Mouse (Mus musculus): ENCODE measurements around the gene Ankfy1. TPM values are rescaled to one million over a fixed set of nuclear protein-coding genes. Genes with fewer than 3 reads are reported as not detected.

Ankfy1 gene
- polyA plus RNA-seq, 1 experiment from 2014 or later = 28.1 TPM

DNA sequence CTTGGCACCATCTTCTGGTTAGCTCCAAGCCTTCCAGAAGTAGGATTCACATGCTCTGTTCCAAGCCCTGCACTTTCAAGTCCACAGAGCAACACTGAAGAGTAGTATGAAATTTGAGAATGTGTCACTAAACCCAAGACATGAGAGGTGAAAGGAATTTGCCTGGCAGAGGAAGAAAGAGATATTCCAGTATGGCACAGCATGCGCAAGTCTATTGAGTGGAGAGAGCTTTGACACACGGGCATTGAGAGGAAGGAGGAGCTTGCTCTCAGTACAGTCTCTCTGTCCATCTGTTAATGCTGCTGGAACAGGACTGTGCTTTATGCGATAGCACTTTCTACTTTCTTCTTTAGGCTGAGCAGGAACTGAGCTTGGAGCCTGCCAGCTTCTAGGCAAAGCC, 113.2 kb downstream of the Ankfy1 start:
- no peak overlapping the region for H3K9ac ChIP-seq (ENCODE audit: low read depth, low read length)
- no peaks in the 10 kb centered on the region for H3K9me3 ChIP-seq (ENCODE audit: control insufficient read depth, low read length)
- H3K4me1 ChIP-seq (replicated peaks; ENCODE audit: control insufficient read depth, insufficient read depth, low read length) = no peaks in the 10 kb centered on the region
- H3K4me2 ChIP-seq (replicated peaks; ENCODE audit: low read depth, low read length) = no peak overlapping the region
- DNase-seq (ENCODE audit: low spot score) = no peak
- no peak for ATAC-seq (ENCODE audit: low FRiP score)
- no peak overlapping the region for H3K4me3 ChIP-seq (ENCODE audit: low read depth, low read length)
- no peak overlapping the region for H3K27ac ChIP-seq (ENCODE audit: low read depth, low read length)
- H3K27me3 ChIP-seq (ENCODE audit: control insufficient read depth, insufficient read depth, low read length) = no peaks in the 10 kb centered on the region
- no peaks in the 10 kb centered on the region for H3K36me3 ChIP-seq (ENCODE audit: control insufficient read depth, insufficient read depth, low read length)
- 87% methylated on average over 3 of the region's 3 CpGs for WGBS

DNA sequence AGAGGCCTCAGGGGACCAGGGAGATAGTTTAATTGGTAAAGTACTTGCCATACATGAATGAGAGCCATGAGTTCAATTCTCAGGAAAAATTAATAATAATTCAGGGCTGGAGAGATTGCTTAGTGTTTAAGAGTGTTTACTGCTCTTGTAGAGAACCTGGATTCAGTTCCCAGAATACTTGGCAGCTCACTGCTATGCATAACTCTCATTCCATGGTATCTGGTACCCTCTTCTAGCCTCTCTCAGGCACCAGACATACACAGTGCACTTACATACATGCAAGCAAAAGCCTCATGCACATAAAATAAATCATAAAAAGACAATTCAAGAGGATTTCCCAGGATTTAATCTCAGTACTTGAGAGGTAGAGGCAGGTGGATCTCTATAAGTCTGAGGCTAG, 114.8 kb downstream of the Ankfy1 start:
- H3K27me3 ChIP-seq (ENCODE audit: control insufficient read depth, insufficient read depth, low read length) = no peaks in the 10 kb centered on the region
- no peak overlapping the region for H3K27ac ChIP-seq (ENCODE audit: low read depth, low read length)
- H3K4me2 ChIP-seq (replicated peaks; ENCODE audit: low read depth, low read length) = no peak overlapping the region
- no peak for DNase-seq (ENCODE audit: low spot score)
- no peak overlapping the region for H3K9ac ChIP-seq (ENCODE audit: low read depth, low read length)
- no peaks in the 10 kb centered on the region for H3K9me3 ChIP-seq (ENCODE audit: control insufficient read depth, low read length)
- no peaks in the 10 kb centered on the region for H3K36me3 ChIP-seq (ENCODE audit: control insufficient read depth, insufficient read depth, low read length)
- ATAC-seq (ENCODE audit: low FRiP score) = no peak
- H3K4me1 ChIP-seq (replicated peaks; ENCODE audit: control insufficient read depth, insufficient read depth, low read length) = no peaks in the 10 kb centered on the region
- no peak overlapping the region for H3K4me3 ChIP-seq (ENCODE audit: low read depth, low read length)

DNA sequence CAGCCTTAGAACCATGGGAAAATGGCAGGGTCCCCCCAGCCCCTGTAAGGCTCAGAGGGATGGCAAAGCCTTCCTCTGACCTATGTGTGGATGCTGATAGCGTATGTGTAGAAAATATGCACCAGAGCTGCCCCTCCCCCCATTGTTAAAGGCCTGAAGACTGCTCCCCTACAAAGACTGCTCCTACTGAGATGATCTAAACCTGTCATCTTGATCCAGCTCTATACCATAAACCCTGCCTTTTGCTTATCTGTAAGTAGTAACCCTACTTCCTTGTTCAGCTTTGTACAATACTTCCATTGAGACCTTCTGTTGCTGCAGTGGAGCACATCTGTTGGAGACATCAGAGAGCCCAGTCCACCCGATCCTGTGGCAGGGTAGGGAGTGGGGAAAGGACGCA, 115.4 kb downstream of the Ankfy1 start:
- no peak overlapping the region for H3K9ac ChIP-seq (ENCODE audit: low read depth, low read length)
- H3K9me3 ChIP-seq (ENCODE audit: control insufficient read depth, low read length) = no peaks in the 10 kb centered on the region
- no peaks in the 10 kb centered on the region for H3K4me1 ChIP-seq (replicated peaks; ENCODE audit: control insufficient read depth, insufficient read depth, low read length)
- no peaks in the 10 kb centered on the region for H3K36me3 ChIP-seq (ENCODE audit: control insufficient read depth, insufficient read depth, low read length)
- DNase-seq (ENCODE audit: low spot score) (no peak), ATAC-seq (ENCODE audit: low FRiP score) (no peak)
- no peak overlapping the region for H3K4me3 ChIP-seq (ENCODE audit: low read depth, low read length)
- H3K27ac ChIP-seq (ENCODE audit: low read depth, low read length) = no peak overlapping the region
- 89% methylated on average over 3 of the region's 3 CpGs for WGBS
- H3K4me2 ChIP-seq (replicated peaks; ENCODE audit: low read depth, low read length) = no peak overlapping the region
- H3K27me3 ChIP-seq (ENCODE audit: control insufficient read depth, insufficient read depth, low read length) = no peaks in the 10 kb centered on the region

DNA sequence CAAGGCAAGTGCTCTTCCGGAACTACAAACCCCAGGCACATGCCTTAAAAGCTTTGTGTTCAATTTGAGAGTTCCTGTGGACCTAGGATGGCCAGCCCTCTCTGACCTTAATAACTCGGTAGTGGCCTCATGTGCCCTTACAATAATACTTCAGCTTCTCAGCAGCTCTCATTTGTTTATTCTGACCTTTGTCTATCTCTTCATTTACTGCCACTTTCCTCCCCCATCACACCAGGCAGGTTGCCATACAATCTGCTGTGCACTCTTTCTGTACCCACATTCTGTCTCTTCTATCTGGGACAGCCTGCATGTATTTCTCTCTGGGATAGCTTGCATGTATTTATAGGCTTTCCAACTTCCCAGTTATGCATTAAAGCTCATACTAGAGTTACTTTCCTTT, 116.8 kb downstream of the Ankfy1 start:
- Histone ChIP-seq H3K36me3 (ENCODE audit: control insufficient read depth, insufficient read depth, low read length) (no peaks in the 10 kb centered on the region), H3K27me3 (ENCODE audit: control insufficient read depth, insufficient read depth, low read length) (no peaks in the 10 kb centered on the region), H3K9ac (ENCODE audit: low read depth, low read length) (no peak overlapping the region), H3K4me1 (replicated peaks; ENCODE audit: control insufficient read depth, insufficient read depth, low read length) (no peaks in the 10 kb centered on the region), H3K9me3 (ENCODE audit: control insufficient read depth, low read length) (no peaks in the 10 kb centered on the region), H3K4me3 (ENCODE audit: low read depth, low read length) (no peak overlapping the region), H3K4me2 (replicated peaks; ENCODE audit: low read depth, low read length) (no peak overlapping the region), H3K27ac (ENCODE audit: low read depth, low read length) (no peak overlapping the region)
- DNase-seq (ENCODE audit: low spot score) (no peak), ATAC-seq (ENCODE audit: low FRiP score) (no peak)
- WGBS = 85% methylated on average over 2 of the region's 2 CpGs

DNA sequence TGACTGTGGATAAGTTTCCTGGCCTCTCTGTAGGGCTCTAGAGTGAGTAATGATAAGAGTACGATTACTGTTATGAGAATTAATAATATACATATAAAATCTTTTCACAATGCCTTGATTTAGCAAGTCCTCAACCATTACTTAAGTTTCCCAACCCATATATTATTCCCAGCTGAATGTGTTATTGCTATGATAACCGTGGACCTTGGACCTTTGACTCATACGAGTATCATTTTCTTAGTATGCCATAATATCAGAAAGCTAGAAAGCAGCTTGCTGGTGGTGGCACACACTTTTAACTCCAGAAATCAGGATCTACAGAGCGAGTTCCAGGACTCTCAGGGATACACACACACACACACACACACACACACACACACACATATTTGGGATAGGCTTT, 118.2 kb downstream of the Ankfy1 start:
- DNase-seq (ENCODE audit: low spot score) = no peak
- H3K4me3 ChIP-seq (ENCODE audit: low read depth, low read length) = no peak overlapping the region
- H3K36me3 ChIP-seq (ENCODE audit: control insufficient read depth, insufficient read depth, low read length) = no peaks in the 10 kb centered on the region
- no peak for ATAC-seq (ENCODE audit: low FRiP score)
- no peaks in the 10 kb centered on the region for H3K27me3 ChIP-seq (ENCODE audit: control insufficient read depth, insufficient read depth, low read length)
- H3K9me3 ChIP-seq (ENCODE audit: control insufficient read depth, low read length) = no peaks in the 10 kb centered on the region
- no peak overlapping the region for H3K9ac ChIP-seq (ENCODE audit: low read depth, low read length)
- no peak overlapping the region for H3K27ac ChIP-seq (ENCODE audit: low read depth, low read length)
- no peaks in the 10 kb centered on the region for H3K4me1 ChIP-seq (replicated peaks; ENCODE audit: control insufficient read depth, insufficient read depth, low read length)
- no peak overlapping the region for H3K4me2 ChIP-seq (replicated peaks; ENCODE audit: low read depth, low read length)
- 88% methylated on average over 4 of the region's 4 CpGs for WGBS

DNA sequence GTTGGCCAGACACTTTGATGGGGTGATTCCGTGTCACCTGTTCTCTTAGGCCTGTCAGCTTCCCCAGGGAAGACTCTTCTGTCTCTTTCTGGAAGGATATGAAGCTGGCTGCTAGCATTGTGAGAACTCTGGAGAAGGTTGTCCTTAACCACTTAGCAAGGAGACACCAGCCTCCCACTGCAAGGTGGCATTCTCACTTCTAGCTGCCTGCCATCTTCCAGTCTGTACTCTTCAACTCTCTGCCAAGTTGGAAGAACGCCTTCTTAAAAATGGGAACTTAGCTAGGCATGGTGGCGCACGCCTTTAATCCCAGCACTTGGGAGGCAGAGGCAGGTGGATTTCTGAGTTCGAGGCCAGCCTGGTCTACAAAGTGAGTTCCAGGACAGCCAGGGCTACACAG, 123.9 kb downstream of the Ankfy1 start:
- WGBS = 98% methylated on average over 5 of the region's 5 CpGs
- no peak overlapping the region for H3K4me3 ChIP-seq (ENCODE audit: low read depth, low read length)
- H3K9me3 ChIP-seq (ENCODE audit: control insufficient read depth, low read length) = no peaks in the 10 kb centered on the region
- no peak for DNase-seq (ENCODE audit: low spot score)
- H3K27me3 ChIP-seq (ENCODE audit: control insufficient read depth, insufficient read depth, low read length) = no peaks in the 10 kb centered on the region
- H3K27ac ChIP-seq (ENCODE audit: low read depth, low read length) = no peak overlapping the region
- H3K4me2 ChIP-seq (replicated peaks; ENCODE audit: low read depth, low read length) = no peak overlapping the region
- no peak for ATAC-seq (ENCODE audit: low FRiP score)
- H3K36me3 ChIP-seq (ENCODE audit: control insufficient read depth, insufficient read depth, low read length) = no peaks in the 10 kb centered on the region
- no peaks in the 10 kb centered on the region for H3K4me1 ChIP-seq (replicated peaks; ENCODE audit: control insufficient read depth, insufficient read depth, low read length)
- H3K9ac ChIP-seq (ENCODE audit: low read depth, low read length) = no peak overlapping the region

DNA sequence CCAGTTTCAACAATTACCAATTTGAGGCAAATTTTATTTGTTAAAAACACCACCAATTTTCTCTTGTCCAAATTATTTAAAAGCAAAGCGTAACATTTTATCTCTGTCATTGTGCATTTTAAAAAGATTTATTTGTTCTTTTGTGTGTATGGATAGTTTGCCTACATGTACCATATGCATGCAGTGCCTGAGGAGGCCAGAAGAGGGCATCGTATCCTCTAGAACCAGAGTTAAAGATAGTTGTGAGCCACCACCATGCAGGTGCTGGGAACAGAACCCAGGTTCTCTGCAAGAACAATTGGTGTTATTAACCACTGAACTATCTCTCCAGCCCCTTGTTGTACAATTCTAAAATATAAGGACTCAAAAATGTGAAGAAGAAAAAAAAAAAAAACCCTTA, 124.4 kb downstream of the Ankfy1 start:
- H3K36me3 ChIP-seq (ENCODE audit: control insufficient read depth, insufficient read depth, low read length) = no peaks in the 10 kb centered on the region
- DNase-seq (ENCODE audit: low spot score) (no peak), ATAC-seq (ENCODE audit: low FRiP score) (no peak)
- no peak overlapping the region for H3K4me3 ChIP-seq (ENCODE audit: low read depth, low read length)
- no peak overlapping the region for H3K4me2 ChIP-seq (replicated peaks; ENCODE audit: low read depth, low read length)
- H3K27ac ChIP-seq (ENCODE audit: low read depth, low read length) = no peak overlapping the region
- WGBS = 77% methylated on average over 2 of the region's 2 CpGs
- H3K27me3 ChIP-seq (ENCODE audit: control insufficient read depth, insufficient read depth, low read length) = no peaks in the 10 kb centered on the region
- no peak overlapping the region for H3K9ac ChIP-seq (ENCODE audit: low read depth, low read length)
- no peaks in the 10 kb centered on the region for H3K4me1 ChIP-seq (replicated peaks; ENCODE audit: control insufficient read depth, insufficient read depth, low read length)
- H3K9me3 ChIP-seq (ENCODE audit: control insufficient read depth, low read length) = no peaks in the 10 kb centered on the region

DNA sequence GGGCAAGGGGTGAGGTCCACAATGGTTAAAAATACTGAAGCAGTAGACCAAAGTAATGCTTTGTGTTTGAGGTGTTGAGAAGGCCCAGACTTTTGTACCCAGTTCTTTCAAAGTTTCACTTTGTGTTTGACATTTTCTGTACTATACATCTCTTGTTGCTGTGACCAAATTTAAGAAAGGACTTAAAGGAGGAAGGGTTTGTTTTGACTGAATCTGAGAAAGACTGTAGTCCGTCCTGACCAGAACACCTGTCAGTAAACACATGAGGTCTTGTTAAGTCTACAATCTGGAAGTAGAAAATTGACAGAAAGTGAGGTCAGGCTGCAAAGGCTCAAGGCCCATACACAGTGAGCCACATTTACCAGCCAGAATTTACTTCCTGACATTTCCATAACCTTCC, 127.1 kb downstream of the Ankfy1 start:
- H3K4me2 ChIP-seq (replicated peaks; ENCODE audit: low read depth, low read length) = no peak overlapping the region
- ATAC-seq (ENCODE audit: low FRiP score) (no peak), DNase-seq (ENCODE audit: low spot score) (no peak)
- H3K9ac ChIP-seq (ENCODE audit: low read depth, low read length) = no peak overlapping the region
- no peak overlapping the region for H3K27ac ChIP-seq (ENCODE audit: low read depth, low read length)
- H3K9me3 ChIP-seq (ENCODE audit: control insufficient read depth, low read length) = no peaks in the 10 kb centered on the region
- no peaks in the 10 kb centered on the region for H3K36me3 ChIP-seq (ENCODE audit: control insufficient read depth, insufficient read depth, low read length)
- no peaks in the 10 kb centered on the region for H3K4me1 ChIP-seq (replicated peaks; ENCODE audit: control insufficient read depth, insufficient read depth, low read length)
- H3K4me3 ChIP-seq (ENCODE audit: low read depth, low read length) = no peak overlapping the region
- no peaks in the 10 kb centered on the region for H3K27me3 ChIP-seq (ENCODE audit: control insufficient read depth, insufficient read depth, low read length)
- 90% methylated on average over 1 of the region's 1 CpGs for WGBS

DNA sequence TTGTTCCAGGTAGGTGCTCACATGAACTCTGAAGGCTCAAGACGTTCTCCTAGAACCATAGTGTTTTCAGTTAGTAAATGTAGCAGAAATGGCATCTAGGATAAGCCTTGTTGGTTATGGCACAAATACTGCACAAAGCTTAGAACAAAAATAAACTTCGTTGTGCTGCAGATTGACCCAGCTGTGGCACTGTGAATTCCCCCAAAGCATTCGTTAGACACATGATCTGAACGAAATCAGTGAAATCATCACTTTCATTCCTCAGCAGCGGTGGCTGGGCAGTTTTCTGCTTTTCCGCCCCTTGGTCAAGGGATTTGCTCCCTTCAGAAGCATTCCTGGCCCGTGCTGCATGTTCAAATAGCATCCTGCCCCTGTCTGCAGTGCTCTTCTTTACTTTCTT, 128.3 kb downstream of the Ankfy1 start:
- no peak overlapping the region for H3K27ac ChIP-seq (ENCODE audit: low read depth, low read length)

More for the DNA sequence above, 128.3 kb downstream of the Ankfy1 start:
- Histone ChIP-seq H3K36me3 (ENCODE audit: control insufficient read depth, insufficient read depth, low read length) (no peaks in the 10 kb centered on the region), H3K27me3 (ENCODE audit: control insufficient read depth, insufficient read depth, low read length) (no peaks in the 10 kb centered on the region), H3K9me3 (ENCODE audit: control insufficient read depth, low read length) (no peaks in the 10 kb centered on the region), H3K4me3 (ENCODE audit: low read depth, low read length) (no peak overlapping the region), H3K9ac (ENCODE audit: low read depth, low read length) (no peak overlapping the region), H3K4me2 (replicated peaks; ENCODE audit: low read depth, low read length) (no peak overlapping the region), H3K4me1 (replicated peaks; ENCODE audit: control insufficient read depth, insufficient read depth, low read length) (no peaks in the 10 kb centered on the region)
- ATAC-seq (ENCODE audit: low FRiP score) (no peak), DNase-seq (ENCODE audit: low spot score) (no peak)
- WGBS = 93% methylated on average over 7 of the region's 7 CpGs
